Mouse (Mus musculus) myocyte (in vitro differentiated cells): ENCODE measurements at regions not wholly inside any gene's neighbourhood (a gene's known extent, or its start where the extent isn't known, plus 50 kb on each side); places are given as distances from the start of the nearest gene placed in this dataset.

Experiments
- H3K27me3 ChIP-seq: one replicate; pipeline ENCODE4 v1.6.1; 2011; ENCODE audit not compliant: control insufficient read depth, insufficient read depth, insufficient read length
- H3K36me3 ChIP-seq: one replicate; pipeline ENCODE4 v1.6.1; 2011; ENCODE audit not compliant: control insufficient read depth, insufficient read depth
- H3K4me2 ChIP-seq: one replicate; pipeline ENCODE4 v1.6.1; 2011; ENCODE audit warnings: low read depth, control low read depth
- H3K4me3 ChIP-seq: one replicate; pipeline ENCODE4 v1.5.1; 2011; ENCODE audit warnings: mild to moderate bottlenecking, control low read depth, moderate library complexity
- H3K79me2 ChIP-seq: one replicate; pipeline ENCODE4 v1.6.1; 2011; ENCODE audit not compliant: control insufficient read depth, insufficient read depth
- H3ac ChIP-seq: one replicate; pipeline ENCODE4 v1.6.1; 2011; ENCODE audit not compliant: control insufficient read depth, insufficient read length
- CEBPB ChIP-seq: IDR thresholded peaks from 2 replicates; pipeline ENCODE4 v1.6.1; 2011; ENCODE audit warnings: mild to moderate bottlenecking, moderate library complexity; ENCODE audit not compliant: poor library complexity, insufficient read depth, severe bottlenecking
- E2F4 ChIP-seq: IDR thresholded peaks from one replicate; pipeline ENCODE4 v1.6.1; 2011; ENCODE audit warnings: mild to moderate bottlenecking, control low read depth, moderate library complexity; ENCODE audit not compliant: insufficient read depth
- MAX ChIP-seq: IDR thresholded peaks from one replicate; pipeline ENCODE4 v1.6.1; 2011; ENCODE audit warnings: low read depth, mild to moderate bottlenecking, control low read depth
- MYOD1 ChIP-seq, 3 experiments: IDR thresholded peaks; one replicate each; pipeline ENCODE4 v1.6.1; 2011; ENCODE audit warnings: control low read depth in 2 of 3, low read depth in 2 of 3, mild to moderate bottlenecking in 2 of 3, moderate library complexity in 1 of 3; ENCODE audit not compliant: insufficient read length in 2 of 3, control insufficient read depth in 1 of 3
- MYOG ChIP-seq, 3 experiments: IDR thresholded peaks; one replicate each; pipeline ENCODE4 v1.6.1; 2011; ENCODE audit warnings: control low read depth in 2 of 3, low read depth in 2 of 3, mild to moderate bottlenecking in 2 of 3; ENCODE audit not compliant: insufficient read length in 2 of 3, control insufficient read depth in 1 of 3, insufficient read depth in 1 of 3
- POLR2A ChIP-seq: IDR thresholded peaks from one replicate; pipeline ENCODE4 v1.6.1; 2011; ENCODE audit warnings: low read depth, mild to moderate bottlenecking, control low read depth, moderate library complexity; ENCODE audit not compliant: insufficient read length
- POLR2AphosphoS2 ChIP-seq: IDR thresholded peaks from one replicate; pipeline ENCODE4 v1.6.1; 2011; ENCODE audit warnings: low read depth, control low read depth; ENCODE audit not compliant: insufficient read length
- REST ChIP-seq: IDR thresholded peaks from one replicate; pipeline ENCODE4 v1.6.1; 2011; ENCODE audit warnings: mild to moderate bottlenecking, control low read depth, moderate library complexity; ENCODE audit not compliant: insufficient read depth, insufficient read length
- SRF ChIP-seq: IDR thresholded peaks from one replicate; pipeline ENCODE4 v1.6.1; 2011; ENCODE audit warnings: low read depth; ENCODE audit not compliant: control insufficient read depth, insufficient read length
- TCF12 ChIP-seq: IDR thresholded peaks from one replicate; pipeline ENCODE4 v1.6.1; 2011; ENCODE audit warnings: mild to moderate bottlenecking, control low read depth; ENCODE audit not compliant: poor library complexity, insufficient read depth, severe bottlenecking
- TCF3 ChIP-seq: IDR thresholded peaks from one replicate; pipeline ENCODE4 v1.6.1; 2011; ENCODE audit warnings: low read depth, control low read depth; ENCODE audit not compliant: insufficient read length
- USF1 ChIP-seq: IDR thresholded peaks from one replicate; pipeline ENCODE4 v1.6.1; 2011; ENCODE audit warnings: low read depth, mild to moderate bottlenecking, control low read depth, moderate library complexity

DNA sequence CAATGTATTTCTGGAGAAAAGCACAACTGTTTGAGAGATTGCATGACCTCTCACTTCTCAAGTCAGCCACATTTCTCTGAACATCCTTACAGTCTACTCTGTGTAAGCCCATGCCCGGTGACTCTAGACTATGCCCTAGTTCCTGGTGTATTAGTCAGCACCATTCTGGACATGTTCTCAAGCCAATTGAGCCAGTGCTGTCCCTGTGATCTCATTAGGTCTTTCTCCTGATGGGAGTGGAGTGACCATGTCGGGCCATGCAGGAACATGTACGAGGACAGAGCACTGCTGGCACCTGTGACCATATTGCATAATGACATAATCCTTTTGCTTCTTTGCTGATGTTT lies 75.0 kb downstream of the Dyrk2 start:
- no peaks in the 10 kb centered on the region for H3K79me2 ChIP-seq
- no peaks in the 10 kb centered on the region for H3K27me3 ChIP-seq
- H3K36me3 ChIP-seq = no peaks in the 10 kb centered on the region
- H3ac ChIP-seq = no peak overlapping the region
- no peak overlapping the region for H3K4me2 ChIP-seq
- TF ChIP-seq TCF12 (no peak), MYOD1 (IDR thresholded peaks at IDR 0.05; ENCODE audit: control insufficient read depth in 1 of 3, insufficient read length in 2 of 3, low read depth in 2 of 3) (no peak), E2F4 (no peak), USF1 (no peak), CEBPB (no peak), POLR2A (no peak), REST (no peak), SRF (no peak), POLR2AphosphoS2 (no peak), MAX (no peak), TCF3 (no peak), MYOG (IDR thresholded peaks at IDR 0.05; ENCODE audit: control insufficient read depth in 1 of 3, insufficient read depth in 1 of 3, insufficient read length in 2 of 3, low read depth in 2 of 3) (no peak)
- no peak overlapping the region for H3K4me3 ChIP-seq

GRCm38 (mm10) chr10:118796512-118796911 lies 73.5 kb downstream of the Dyrk2 start:
- H3K79me2 ChIP-seq = no peaks in the 10 kb centered on the region
- TF ChIP-seq E2F4 (no peak), POLR2AphosphoS2 (no peak), MYOD1 (IDR thresholded peaks at IDR 0.05; ENCODE audit: control insufficient read depth in 1 of 3, insufficient read length in 2 of 3, low read depth in 2 of 3) (no peak), POLR2A (no peak), USF1 (no peak)
- H3K36me3 ChIP-seq = no peaks in the 10 kb centered on the region
- no peak overlapping the region for H3ac ChIP-seq
- no peak overlapping the region for H3K4me3 ChIP-seq
- no peaks in the 10 kb centered on the region for H3K27me3 ChIP-seq
- no peak overlapping the region for H3K4me2 ChIP-seq

GRCm38 (mm10) chr10:118797256-118797655 lies 72.8 kb downstream of the Dyrk2 start:
- Histone ChIP-seq H3K79me2 (no peaks in the 10 kb centered on the region), H3K27me3 (no peaks in the 10 kb centered on the region)
- no peak for TF ChIP-seq MYOG (IDR thresholded peaks at IDR 0.05; ENCODE audit: control insufficient read depth in 1 of 3, insufficient read depth in 1 of 3, insufficient read length in 2 of 3, low read depth in 2 of 3)

DNA sequence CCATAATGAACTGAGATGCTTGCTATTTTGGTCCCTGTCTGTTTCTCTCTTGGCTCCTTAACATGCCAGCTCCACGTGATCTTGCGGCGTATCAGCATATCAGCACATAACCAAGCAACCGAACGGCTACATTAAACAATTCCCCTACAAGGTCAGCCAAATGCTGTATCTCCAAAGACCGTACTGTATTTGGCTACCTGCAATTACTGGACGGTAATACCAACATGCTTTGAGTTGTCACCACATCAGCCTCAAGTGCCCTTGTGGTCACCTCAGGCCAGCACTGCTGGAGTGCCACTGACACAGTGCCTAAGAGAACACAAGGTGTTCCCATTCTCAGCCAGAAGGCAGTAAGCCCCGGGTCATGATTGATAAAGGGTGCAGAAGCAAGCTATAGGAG lies 70.2 kb downstream of the Dyrk2 start:
- no peaks in the 10 kb centered on the region for H3K79me2 ChIP-seq
- TF ChIP-seq TCF12 = no peak
- TF ChIP-seq E2F4 = no peak
- TF ChIP-seq TCF3 = no peak
- TF ChIP-seq REST = no peak
- no peak for TF ChIP-seq USF1
- TF ChIP-seq MYOG (IDR thresholded peaks at IDR 0.05; ENCODE audit: control insufficient read depth in 1 of 3, insufficient read depth in 1 of 3, insufficient read length in 2 of 3, low read depth in 2 of 3) = no peak
- no peak for TF ChIP-seq SRF
- TF ChIP-seq POLR2A = no peak
- TF ChIP-seq MYOD1 (IDR thresholded peaks at IDR 0.05; ENCODE audit: control insufficient read depth in 1 of 3, insufficient read length in 2 of 3, low read depth in 2 of 3) = no peak
- TF ChIP-seq MAX = no peak
- TF ChIP-seq CEBPB = no peak
- no peak for TF ChIP-seq POLR2AphosphoS2
- no peak overlapping the region for H3ac ChIP-seq
- H3K36me3 ChIP-seq = no peaks in the 10 kb centered on the region
- no peaks in the 10 kb centered on the region for H3K27me3 ChIP-seq
- H3K4me2 ChIP-seq = no peak overlapping the region
- no peak overlapping the region for H3K4me3 ChIP-seq

More at GRCm38 (mm10) chr10:118797256-118797655, 72.8 kb downstream of the Dyrk2 start:
- no peaks in the 10 kb centered on the region for H3K36me3 ChIP-seq
- H3ac ChIP-seq = no peak overlapping the region
- no peak overlapping the region for H3K4me3 ChIP-seq
- H3K4me2 ChIP-seq = no peak overlapping the region

GRCm38 (mm10) chr10:118803922-118804557 lies 66.0 kb downstream of the Dyrk2 start:
- Histone ChIP-seq H3K36me3 (no peaks in the 10 kb centered on the region), H3K4me2 (no peak overlapping the region)
- TF ChIP-seq MYOG (IDR thresholded peaks at IDR 0.05; ENCODE audit: control insufficient read depth in 1 of 3, insufficient read depth in 1 of 3, insufficient read length in 2 of 3, low read depth in 2 of 3) = no peak
- TF ChIP-seq POLR2AphosphoS2 = no peak
- no peak for TF ChIP-seq TCF12
- TF ChIP-seq CEBPB = no peak
- TF ChIP-seq MAX = no peak
- TF ChIP-seq REST = no peak
- TF ChIP-seq TCF3 = no peak
- TF ChIP-seq POLR2A = no peak
- TF ChIP-seq E2F4 = no peak
- no peak for TF ChIP-seq MYOD1 (IDR thresholded peaks at IDR 0.05; ENCODE audit: control insufficient read depth in 1 of 3, insufficient read length in 2 of 3, low read depth in 2 of 3)
- TF ChIP-seq USF1 = no peak
- no peak for TF ChIP-seq SRF

More at GRCm38 (mm10) chr10:118803922-118804557, 66.0 kb downstream of the Dyrk2 start:
- Histone ChIP-seq H3K27me3 (no peaks in the 10 kb centered on the region), H3K4me3 (no peak overlapping the region), H3K79me2 (no peaks in the 10 kb centered on the region), H3ac (no peak overlapping the region)
